Mouse (Mus musculus) midbrain, postnatal 0 days (tissue): ENCODE results near the gene Knstrn. TPM values are rescaled to one million over a fixed set of nuclear protein-coding genes. Genes with fewer than 3 reads are reported as not detected.

Experiments
- ATAC-seq: fragments of 200-750 bp; cut with Nextera tagmentation; 2 replicates; pipeline ENCODE4 v1.8.0; 2017; ENCODE audit warnings: moderate number of reproducible peaks, mild to moderate bottlenecking, moderate TSS enrichment, moderate library complexity; ENCODE audit not compliant: low FRiP score
- DNase-seq: peaks from one replicate; pipeline ENCODE4 v3.0.0-alpha.2; 2015; ENCODE audit warnings: low spot score
- H3K27ac ChIP-seq: fragments of 300-500 bp; sonication (generic); 2 replicates; pipeline ENCODE4 v1.5.1; 2014; ENCODE audit warnings: low read depth, mild to moderate bottlenecking, low read length, mixed read lengths
- H3K27me3 ChIP-seq: fragments of 300-500 bp; sonication (generic); 2 replicates; pipeline ENCODE4 v1.6.1; 2014; ENCODE audit warnings: low read length, control low read depth, mixed read lengths; ENCODE audit not compliant: insufficient read depth
- H3K36me3 ChIP-seq: fragments of 300-500 bp; sonication (generic); 2 replicates; pipeline ENCODE4 v1.6.1; 2014; ENCODE audit warnings: low read length, control low read depth, mixed read lengths; ENCODE audit not compliant: insufficient read depth
- H3K4me1 ChIP-seq: fragments of 300-500 bp; sonication (generic); 2 replicates; pipeline ENCODE4 v1.6.1; 2014; ENCODE audit warnings: mild to moderate bottlenecking, control low read depth, antibody characterized with exemption, low read length, mixed read lengths; ENCODE audit not compliant: insufficient read depth
- H3K4me2 ChIP-seq: fragments of 300-500 bp; sonication (generic); 2 replicates; pipeline ENCODE4 v1.6.1; 2014; ENCODE audit warnings: low read depth, mild to moderate bottlenecking, low read length, mixed read lengths; ENCODE audit not compliant: poor library complexity, severe bottlenecking
- H3K4me3 ChIP-seq: fragments of 300-500 bp; sonication (generic); 2 replicates; pipeline ENCODE4 v1.5.1; 2014; ENCODE audit warnings: low read depth, mild to moderate bottlenecking, low read length, moderate library complexity
- H3K9ac ChIP-seq: fragments of 300-500 bp; sonication (generic); replicated peaks from 2 replicates; pipeline ENCODE4 v1.6.1; 2014; ENCODE audit warnings: mild to moderate bottlenecking, low read length, moderate library complexity, mixed read lengths; ENCODE audit not compliant: poor library complexity, severe bottlenecking
- H3K9me3 ChIP-seq: fragments of 300-500 bp; sonication (generic); 2 replicates; pipeline ENCODE4 v1.6.1; 2016; ENCODE audit warnings: low read length, control low read depth
- CTCF ChIP-seq: IDR thresholded peaks from 2 replicates; pipeline ENCODE4 v1.5.1; 2016; ENCODE audit warnings: antibody characterized with exemption, mild to moderate bottlenecking
- WGBS: fragments of 180-500 bp; shearing (Covaris S2); extraction: QIAGEN DNeasy Blood & Tissue Kit; methylation state at CpG from one replicate; pipeline ENCODE4 v1.1.7; 2014; 5-methylcytosine and 5-hydroxymethylcytosine counted together
- polyA plus RNA-seq: library from polyadenylated mRNA; unstranded; fragments of >200 nt; fragmentation: Nextera tagmentation; extraction: Ambion mirVana; gene quantifications from 2 replicates; pipeline ENCODE4 v1.2.1, GENCODE M21; 2015
- total RNA-seq: library from RNA; depleted of rRNA; stranded (reverse); fragments of >200 nt; gene quantifications from 2 replicates; pipeline ENCODE4 v1.2.3, GENCODE M21; 2014

Gene Knstrn
- total and polyA plus RNA-seq, 2 experiments from 2014 or later = 4.5 to 6.6 TPM

- H3K36me3 ChIP-seq = peaks cover 60% of the 10 kb centered on the region
- ATAC-seq (no peak), DNase-seq (peak; percentile 79)
- no peaks in the 10 kb centered on the region for H3K9me3 ChIP-seq
- H3K27me3 ChIP-seq = no peaks in the 10 kb centered on the region
- no peak overlapping the region for H3K4me3 ChIP-seq
- TF ChIP-seq CTCF = no peak
- H3K4me2 ChIP-seq = no peak overlapping the region
- H3K27ac ChIP-seq = no peak overlapping the region
- 86% methylated on average over 11 of the region's 11 CpGs for WGBS
- no peak overlapping the region for H3K9ac ChIP-seq
- no peaks in the 10 kb centered on the region for H3K4me1 ChIP-seq
Measured at GRCm38 (mm10) chr2:118789501-118789900, 24.3 kb upstream of the Knstrn start.

- ATAC-seq = no peak
- DNase-seq = no peak
- Histone ChIP-seq H3K27me3 (no peaks in the 10 kb centered on the region), H3K9me3 (no peaks in the 10 kb centered on the region), H3K4me1 (no peaks in the 10 kb centered on the region), H3K36me3 (peaks cover 60% of the 10 kb centered on the region), H3K9ac (no peak overlapping the region), H3K27ac (no peak overlapping the region), H3K4me2 (peak overlapping the region; percentile 2; the same call in 1 of the 2 replicates), H3K4me3 (no peak overlapping the region)
- 49% methylated on average over 12 of the region's 12 CpGs for WGBS
- TF ChIP-seq CTCF = no peak
Measured at GRCm38 (mm10) chr2:118790221-118790550, 23.6 kb upstream of the Knstrn start.

- Histone ChIP-seq H3K9me3 (no peaks in the 10 kb centered on the region), H3K4me1 (no peaks in the 10 kb centered on the region), H3K36me3 (peaks cover 60% of the 10 kb centered on the region), H3K4me3 (no peak overlapping the region), H3K4me2 (peak overlapping the region; percentile 2; the same call in 1 of the 2 replicates), H3K9ac (no peak overlapping the region), H3K27ac (no peak overlapping the region), H3K27me3 (no peaks in the 10 kb centered on the region)
- ATAC-seq = peak; percentile 67
- 27% methylated on average over 44 of the region's 44 CpGs for WGBS
- peak; percentile 71; the same call in 1 of the 2 replicates for TF ChIP-seq CTCF
- DNase-seq = peak; percentile 77
Measured at GRCm38 (mm10) chr2:118790551-118791525, 23.0 kb upstream of the Knstrn start.

GRCm38 (mm10) chr2:118791591-118792258 lies 22.1 kb upstream of the Knstrn start:
- DNase-seq (no peak), ATAC-seq (no peak)
- Histone ChIP-seq H3K4me3 (no peak overlapping the region), H3K4me1 (no peaks in the 10 kb centered on the region), H3K4me2 (no peak overlapping the region), H3K27me3 (no peaks in the 10 kb centered on the region), H3K9me3 (no peaks in the 10 kb centered on the region), H3K9ac (no peak overlapping the region), H3K36me3 (peaks cover 53% of the 10 kb centered on the region), H3K27ac (no peak overlapping the region)
- no peak for TF ChIP-seq CTCF
- 94% methylated on average over 26 of the region's 26 CpGs for WGBS

GRCm38 (mm10) chr2:118792259-118792613 lies 21.6 kb upstream of the Knstrn start:
- Histone ChIP-seq H3K4me1 (no peaks in the 10 kb centered on the region), H3K9ac (no peak overlapping the region), H3K36me3 (peaks cover 48% of the 10 kb centered on the region), H3K27ac (no peak overlapping the region), H3K9me3 (no peaks in the 10 kb centered on the region), H3K4me3 (no peak overlapping the region), H3K27me3 (no peaks in the 10 kb centered on the region), H3K4me2 (no peak overlapping the region)
- no peak for TF ChIP-seq CTCF
- no peak for ATAC-seq
- DNase-seq = no peak
- 80% methylated on average over 4 of the region's 4 CpGs for WGBS

GRCm38 (mm10) chr2:118793636-118794035 lies 20.2 kb upstream of the Knstrn start:
- DNase-seq (no peak), ATAC-seq (no peak)
- peaks cover 37% of the 10 kb centered on the region for H3K36me3 ChIP-seq
- H3K27me3 ChIP-seq = no peaks in the 10 kb centered on the region
- H3K9me3 ChIP-seq = no peaks in the 10 kb centered on the region
- no peak overlapping the region for H3K4me2 ChIP-seq
- no peaks in the 10 kb centered on the region for H3K4me1 ChIP-seq
- no peak overlapping the region for H3K9ac ChIP-seq
- TF ChIP-seq CTCF = no peak
- H3K4me3 ChIP-seq = no peak overlapping the region
- WGBS = 88% methylated on average over 4 of the region's 4 CpGs
- H3K27ac ChIP-seq = no peak overlapping the region
